Mouse (Mus musculus) brain, embryonic 18.5 days (tissue): ENCODE measurements at regions not wholly inside any gene's neighbourhood (a gene's known extent, or its start where the extent isn't known, plus 50 kb on each side); places are given as distances from the start of the nearest gene placed in this dataset.

Experiments
- DNase-seq: peaks from one replicate; pipeline ENCODE4 v3.0.0-alpha.2; 2012; ENCODE audit warnings: low read depth, low spot score

DNA sequence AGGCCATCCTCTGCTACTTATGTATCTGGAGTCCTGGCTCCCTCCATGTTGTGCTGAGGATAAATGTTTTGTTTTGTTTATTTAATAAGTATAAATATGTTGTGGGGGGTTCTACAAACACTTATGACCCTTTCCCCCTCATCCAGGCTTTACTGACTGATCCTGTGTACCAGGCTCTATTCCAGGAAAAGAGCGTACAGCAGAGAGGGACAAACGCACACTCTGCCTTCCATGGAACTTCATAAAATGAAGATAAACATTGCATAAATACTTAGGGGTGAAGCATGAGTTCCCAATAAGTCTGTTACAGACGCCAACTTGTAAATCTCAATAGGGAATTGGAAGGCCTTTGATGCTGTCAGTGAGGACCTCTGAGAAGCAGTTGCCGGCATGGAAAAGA lies 263.7 kb upstream of the Atp2b1 start:
- DNase-seq, result no peak

GRCm38 (mm10) chr10:98651127-98651526 lies 263.1 kb upstream of the Atp2b1 start:
- no peak for DNase-seq

DNA sequence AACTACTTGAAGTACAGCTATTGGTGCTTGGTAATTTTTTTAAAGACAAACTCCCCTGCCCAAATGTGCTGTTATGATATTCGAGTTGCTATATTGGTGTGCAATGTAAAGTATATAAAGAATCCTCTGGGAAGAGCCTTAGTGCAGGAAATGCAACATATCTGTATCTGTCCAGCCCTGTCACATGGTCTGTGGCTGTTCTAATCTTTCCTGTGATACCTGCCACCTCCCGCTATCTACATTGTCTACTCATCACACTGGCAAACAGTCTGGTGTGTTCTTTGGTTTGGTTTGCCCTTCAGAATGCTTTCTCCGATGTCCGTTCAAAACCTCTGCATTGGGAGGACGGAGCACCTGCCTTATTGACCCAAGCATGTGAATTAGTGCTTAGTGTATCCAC lies 262.6 kb upstream of the Atp2b1 start:
- no peak for DNase-seq

DNA sequence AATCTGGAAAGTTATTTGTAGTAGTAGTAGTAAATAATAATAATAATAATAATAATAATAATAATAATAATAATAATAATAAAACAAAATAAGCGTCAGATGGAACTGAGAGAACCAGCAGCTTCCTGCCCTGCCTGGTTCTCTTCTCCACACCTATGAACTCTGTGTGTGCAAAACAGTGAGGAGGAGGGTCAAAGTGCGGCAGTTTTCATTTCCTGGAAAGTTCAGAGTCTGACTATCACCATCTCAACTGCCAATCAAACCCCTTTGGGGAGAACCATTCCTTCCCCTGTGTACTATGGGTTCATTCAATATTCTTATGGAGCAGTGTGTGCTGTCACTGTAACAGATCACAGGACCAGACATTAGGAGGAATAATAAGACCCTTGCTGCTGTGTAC lies 262.1 kb upstream of the Atp2b1 start:
- no peak for DNase-seq

DNA sequence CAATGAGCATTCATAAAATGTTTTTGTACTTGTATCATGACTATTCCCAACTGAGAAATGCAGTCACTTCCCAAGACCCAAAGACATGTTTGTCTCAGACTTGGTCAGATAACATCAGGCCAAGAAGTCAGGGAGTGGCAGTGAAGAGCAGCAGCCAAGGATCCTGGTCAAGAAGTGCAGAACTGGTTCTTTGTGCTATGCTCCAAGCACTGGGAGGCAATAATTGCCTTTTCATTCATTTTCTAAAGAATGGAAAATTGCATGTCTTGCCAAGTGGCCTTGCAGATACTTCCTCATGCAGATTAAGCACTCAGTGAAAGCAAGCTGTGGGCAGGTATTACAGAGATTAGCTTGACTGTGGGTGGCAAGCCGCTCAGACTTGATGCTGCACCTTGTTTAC lies 253.5 kb upstream of the Atp2b1 start:
- no peak for DNase-seq

- no peak for DNase-seq
Measured at GRCm38 (mm10) chr10:98665936-98666505, 248.2 kb upstream of the Atp2b1 start.

GRCm38 (mm10) chr10:98667728-98668127 lies 246.5 kb upstream of the Atp2b1 start:
- DNase-seq, result no peak

DNA sequence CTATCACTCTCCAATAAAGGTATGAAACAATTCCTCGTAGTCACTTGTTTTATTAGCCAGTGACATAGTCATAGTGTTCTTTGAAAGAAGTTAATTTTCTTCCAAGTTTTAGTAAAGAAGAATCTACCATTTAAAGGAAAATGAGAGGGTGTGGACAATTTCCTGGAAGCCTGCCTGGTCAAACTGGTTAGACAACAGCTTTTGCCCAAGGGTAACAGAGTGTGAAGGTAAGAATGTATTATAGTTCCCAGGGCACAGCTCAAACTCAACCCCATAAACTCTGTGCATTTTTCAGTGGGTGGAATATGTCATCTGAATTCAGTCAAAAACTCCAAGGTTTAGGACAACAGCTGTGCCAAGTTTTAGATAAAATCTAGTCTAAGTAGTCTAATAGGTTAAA lies 240.1 kb upstream of the Atp2b1 start:
- DNase-seq, result no peak

DNA sequence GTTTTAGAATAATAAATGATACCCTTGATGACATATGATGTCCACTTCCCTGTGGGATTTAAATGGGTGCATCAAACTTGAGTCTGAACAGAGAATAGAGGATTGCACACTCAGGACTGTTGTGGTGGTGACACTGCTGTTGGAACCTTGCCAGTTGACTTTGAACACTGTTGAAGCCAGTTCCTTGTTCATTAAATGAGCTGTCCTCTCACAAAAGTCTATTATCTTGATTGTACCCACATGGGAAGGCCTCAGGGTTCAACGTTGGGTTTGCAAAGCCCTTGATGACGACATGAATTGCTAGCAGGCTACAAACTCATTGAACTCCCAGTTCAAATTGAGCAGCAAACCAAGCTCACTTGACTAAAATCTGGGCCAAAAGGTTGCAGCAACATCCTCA lies 237.3 kb upstream of the Atp2b1 start:
- DNase-seq, result no peak

- no peak for DNase-seq
Measured at GRCm38 (mm10) chr10:98678234-98678633, 236.0 kb upstream of the Atp2b1 start.

DNA sequence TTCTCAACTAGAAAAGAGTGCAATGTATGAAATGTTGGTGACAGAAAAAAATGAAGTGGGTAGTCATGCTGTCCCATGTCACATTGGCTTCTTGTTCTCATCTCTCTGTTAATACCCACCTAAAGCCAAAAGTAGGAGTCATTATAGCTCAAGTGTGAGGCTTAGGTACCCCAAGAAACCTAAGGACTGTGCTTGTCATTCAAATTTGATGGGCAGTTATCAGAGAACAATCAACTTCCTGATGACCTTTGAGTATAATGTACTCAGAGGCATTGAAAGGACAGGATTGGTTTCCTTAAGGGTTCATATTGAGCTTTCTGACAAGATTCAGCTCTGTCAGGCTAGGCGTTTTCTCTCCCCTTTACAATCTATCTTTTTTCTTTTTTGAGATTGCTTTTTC lies 231.8 kb upstream of the Atp2b1 start:
- DNase-seq, result no peak

- no peak for DNase-seq
Measured at GRCm38 (mm10) chr10:98684195-98684594, 230.0 kb upstream of the Atp2b1 start.

GRCm38 (mm10) chr10:98684707-98685106 lies 229.5 kb upstream of the Atp2b1 start:
- DNase-seq, result no peak

- DNase-seq, result no peak
Measured at GRCm38 (mm10) chr10:98685739-98686138, 228.5 kb upstream of the Atp2b1 start.

GRCm38 (mm10) chr10:98686370-98686769 lies 227.8 kb upstream of the Atp2b1 start:
- no peak for DNase-seq

GRCm38 (mm10) chr10:98691816-98692215 lies 222.4 kb upstream of the Atp2b1 start:
- no peak for DNase-seq

GRCm38 (mm10) chr10:98694690-98695370 lies 219.4 kb upstream of the Atp2b1 start:
- DNase-seq, result no peak

DNA sequence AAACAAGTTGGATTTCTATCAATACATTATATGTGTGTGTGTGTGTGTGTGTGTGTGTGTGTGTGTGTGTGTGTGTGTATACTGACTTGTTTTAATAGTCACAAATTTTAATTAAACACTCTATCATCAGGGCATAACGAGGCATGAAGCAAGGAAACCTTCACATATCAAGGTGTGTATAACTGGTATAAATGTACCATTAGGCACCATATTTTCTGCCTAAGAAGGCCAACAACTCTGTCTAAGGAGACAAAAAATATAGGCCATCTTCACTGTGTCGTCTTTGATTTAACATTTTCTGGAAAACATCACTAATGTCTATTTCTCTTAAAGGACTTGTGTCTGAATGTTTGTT lies 218.9 kb upstream of the Atp2b1 start:
- DNase-seq, result no peak

DNA sequence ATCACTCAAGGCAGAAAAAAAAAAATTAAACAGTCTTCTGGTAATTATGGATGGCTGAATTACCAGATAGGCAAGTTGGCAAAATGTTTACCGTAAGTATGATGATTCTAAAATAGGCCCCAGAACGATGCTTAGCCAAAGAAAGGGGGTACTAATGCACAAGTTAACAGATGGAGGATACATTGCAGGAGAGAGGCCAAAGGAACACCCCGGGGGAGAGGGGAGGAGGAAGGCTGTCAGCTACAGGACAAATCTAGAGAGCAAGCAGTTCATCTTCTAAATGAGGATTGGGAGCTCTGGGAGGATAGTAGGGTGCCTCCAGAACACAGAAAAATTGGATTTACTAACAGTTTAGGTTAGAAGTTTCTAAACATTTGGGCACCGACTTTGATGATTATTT lies 216.3 kb upstream of the Atp2b1 start:
- no peak for DNase-seq

DNA sequence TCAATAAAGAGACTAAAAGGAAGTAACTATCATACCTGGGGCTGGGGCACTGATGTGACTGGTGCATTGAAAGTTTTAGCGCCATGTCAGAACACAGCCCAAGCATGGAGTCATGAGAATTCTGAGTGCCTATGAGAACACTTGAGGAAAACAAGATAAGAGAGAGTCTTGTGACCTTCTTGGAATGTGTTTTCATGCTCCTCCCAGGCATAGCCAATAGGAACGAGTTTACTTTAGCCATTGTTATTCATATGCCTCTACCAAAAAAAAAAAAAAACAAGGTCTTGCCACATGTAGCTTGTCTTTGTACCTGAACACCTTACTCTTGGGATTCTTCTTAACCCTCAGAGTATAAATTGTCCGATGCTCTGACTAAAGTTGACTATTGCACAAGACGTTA lies 214.6 kb upstream of the Atp2b1 start:
- DNase-seq, result no peak

DNA sequence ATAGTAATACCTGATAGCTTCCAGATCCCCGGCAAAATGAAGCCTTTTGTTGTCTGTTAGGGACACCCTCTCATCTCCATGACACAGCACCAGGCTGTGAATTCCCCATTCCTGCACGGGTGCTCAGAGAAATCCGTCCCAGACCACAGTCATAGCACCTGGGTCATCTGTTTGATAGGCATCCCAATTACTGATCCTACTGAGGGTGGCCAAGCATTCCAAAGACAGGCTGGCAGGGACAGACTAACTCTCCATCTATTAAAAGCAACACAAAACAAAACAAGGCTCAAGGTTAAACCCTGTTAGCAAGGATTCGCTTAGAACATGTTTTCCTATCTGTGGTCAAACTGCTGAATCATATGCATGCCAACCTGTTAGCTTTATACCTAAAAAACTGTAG lies 213.8 kb upstream of the Atp2b1 start:
- no peak for DNase-seq

GRCm38 (mm10) chr10:98701285-98701684 lies 212.9 kb upstream of the Atp2b1 start:
- no peak for DNase-seq

- DNase-seq, result no peak
Measured at GRCm38 (mm10) chr10:98702470-98703215, 211.6 kb upstream of the Atp2b1 start.
